In genomic region chr7:90129271-90129731, GRCm38 (mm10) we compare ENCODE assay signal across 8 mouse cellular contexts. TPM values are rescaled to one million over a fixed set of nuclear protein-coding genes. Genes with fewer than 3 reads are reported as not detected.
DNase-seq lines count a peak whose midpoint lies in the region; ATAC-seq and TF ChIP-seq lines count a peak whose summit lies in the region.

No protein-coding gene starts in this region.

- peak overlapping the region; percentile 95 for H3K4me2 ChIP-seq in hindbrain, postnatal 0 days (ENCODE audit: low read depth, low read length)
- peak overlapping the region; percentile 86 for H3K4me2 ChIP-seq in midbrain, embryonic 15.5 days

- H3K9me3 ChIP-seq in hindbrain, postnatal 0 days (ENCODE audit: low read length), result no peaks in the 10 kb centered on the region
- H3K9me3 ChIP-seq in midbrain, embryonic 15.5 days, result no peaks in the 10 kb centered on the region

- H3K27me3 ChIP-seq in hindbrain, postnatal 0 days (ENCODE audit: insufficient read depth, low read length), result no peaks in the 10 kb centered on the region
- no peaks in the 10 kb centered on the region for H3K27me3 ChIP-seq in midbrain, embryonic 15.5 days (replicated peaks)

- TF ChIP-seq CTCF in hindbrain, postnatal 0 days (IDR thresholded peaks at IDR 0.05; ENCODE audit: low read depth), result no peak

- H3K36me3 ChIP-seq in hindbrain, postnatal 0 days (ENCODE audit: insufficient read depth, low read length), result no peaks in the 10 kb centered on the region
- 0 out of 2 replicates have a peak, but pooled peaks cover 2% of the 10 kb centered on the region for H3K36me3 ChIP-seq in midbrain, embryonic 15.5 days (replicated peaks)

- peaks cover 7% of the 10 kb centered on the region; the same call in 1 of the 2 replicates for H3K4me1 ChIP-seq in hindbrain, postnatal 0 days (ENCODE audit: insufficient read depth, low read length)
- peaks cover 21% of the 10 kb centered on the region for H3K4me1 ChIP-seq in midbrain, embryonic 15.5 days

- peak; percentile 29 for DNase-seq in urinary bladder, postnatal 14 days (ENCODE audit: low spot score)
- DNase-seq in urinary bladder, postnatal 10 days (ENCODE audit: low spot score), result no peak
- peak; percentile 49 for DNase-seq in cerebellum, adult 8-10 months
- DNase-seq in frontal cortex, postnatal 36 days (ENCODE audit: low spot score in 2 of 2), result peak; percentile 26 to 29
- DNase-seq in hindbrain, postnatal 0 days (ENCODE audit: low spot score), result no peak
- peak; percentile 22 to 33 for DNase-seq in left cerebral cortex, postnatal 36 days (ENCODE audit: low spot score in 2 of 2)
- DNase-seq in telencephalon, adult 2 months (ENCODE audit: low read depth, low spot score), result peak; percentile 62

- H3K9ac ChIP-seq in hindbrain, postnatal 0 days (replicated peaks; ENCODE audit: low read length), result peak overlapping the region; percentile 98
- peak overlapping the region; percentile 98 for H3K9ac ChIP-seq in midbrain, embryonic 15.5 days

- WGBS in hindbrain, postnatal 0 days, result under 1% methylated on average over 12 of the region's 12 CpGs
- under 1% methylated on average over 12 of the region's 12 CpGs for WGBS in midbrain, embryonic 15.5 days

- peak overlapping the region; percentile 89 for H3K4me3 ChIP-seq in hindbrain, postnatal 0 days (ENCODE audit: low read length)
- peak overlapping the region; percentile 97 for H3K4me3 ChIP-seq in midbrain, embryonic 15.5 days

- ATAC-seq in hindbrain, postnatal 0 days, result peak; percentile 6
- peak; percentile 22 for ATAC-seq in midbrain, embryonic 15.5 days (replicated peaks)

- H3K27ac ChIP-seq in hindbrain, postnatal 0 days, result peak overlapping the region; percentile 98
- H3K27ac ChIP-seq in midbrain, embryonic 15.5 days, result peak overlapping the region; percentile 98

- intact Hi-C loops in left cerebral cortex, postnatal 36 days (cut with DNase I), result no loop called here

RNA-seq across cellular contexts. Expression of gene Picalm, which starts 0.7 kb away (rescaled TPM):
- total RNA-seq in hindbrain, postnatal 0 days (2014; rRNA removed), result 132 and 141 TPM in 2 replicates
- polyA plus RNA-seq in hindbrain, postnatal 0 days (2015; fragmentation: Nextera tagmentation; extraction: Ambion mirVana), result 22.4 and 25.2 TPM in 2 replicates
- 100 to 1,000 TPM; 132 to 152 TPM for total RNA-seq in left cerebral cortex, postnatal 36 days (2021)
- 38.1 and 39.1 TPM in 2 replicates for polyA plus RNA-seq in midbrain, embryonic 15.5 days (2015; fragmentation: Nextera tagmentation; extraction: Ambion mirVana)

Comparison
In these comparisons a context has a peak if more than half of its experiments do, and no peak if none do; other contexts are left out.
1. DNase-seq: peak in urinary bladder, postnatal 14 days (single experiment), cerebellum, adult 8-10 months (single experiment), frontal cortex, postnatal 36 days (2 of 2), left cerebral cortex, postnatal 36 days (2 of 2) and telencephalon, adult 2 months (single experiment); none in urinary bladder, postnatal 10 days (single experiment) and hindbrain, postnatal 0 days (single experiment).